Comparison of ENCODE assay signal across 8 mouse cellular contexts in the genomic region with DNA sequence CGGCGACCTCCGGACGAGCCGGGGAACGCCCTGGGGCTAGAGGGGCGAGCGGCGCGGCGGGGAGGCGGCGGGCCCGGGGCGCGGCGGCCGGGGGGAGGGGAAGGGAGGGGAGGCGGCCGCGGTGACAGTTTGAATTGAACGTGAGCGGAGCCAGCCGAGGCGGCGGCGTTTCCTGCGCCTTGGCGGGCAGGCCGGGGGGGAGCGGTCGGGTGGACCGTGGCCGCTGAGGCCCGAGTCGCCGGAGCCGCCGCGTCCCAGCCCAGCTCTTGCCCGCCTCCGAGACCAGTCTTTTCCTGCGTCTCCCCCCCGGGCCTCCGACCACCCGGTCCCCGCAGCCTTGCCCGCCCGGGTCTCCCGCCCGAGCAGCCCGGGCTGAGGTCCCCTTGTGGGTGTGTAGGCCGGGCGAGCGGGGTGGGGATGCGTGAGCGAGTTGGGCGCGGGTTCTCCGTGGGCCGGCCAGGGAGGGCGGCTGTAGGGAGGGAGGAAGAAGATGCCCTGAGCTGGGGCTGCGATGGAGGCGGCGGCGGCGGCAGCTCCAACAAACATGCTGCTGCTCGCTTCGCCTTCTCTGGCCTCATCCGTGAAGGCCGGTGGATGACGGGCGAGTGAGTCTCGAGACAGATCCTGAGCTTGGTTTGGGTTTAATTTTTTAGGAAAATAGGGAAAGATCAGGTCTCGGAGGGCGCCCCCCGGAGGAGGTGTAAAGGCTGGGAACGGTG. TPM values are rescaled to one million over a fixed set of nuclear protein-coding genes. Genes with fewer than 3 reads are reported as not detected.
DNase-seq lines count a peak whose midpoint lies in the region; ATAC-seq and TF ChIP-seq lines count a peak whose summit lies in the region.

No protein-coding gene starts in this region.

- H3K27ac ChIP-seq in brown adipose tissue, adult 24 weeks (replicated peaks; ENCODE audit: low read depth, low read length), result peak overlapping the region; percentile 60
- H3K27ac ChIP-seq in forebrain, embryonic 10.5 days, result peak overlapping the region; percentile 99
- peak overlapping the region; percentile 92 to 99 for H3K27ac ChIP-seq in heart, embryonic 14.5 days (replicated peaks in 1 of 2; ENCODE audit: control insufficient read depth in 1 of 2, insufficient read depth in 1 of 2, low read depth in 2 of 2, low read length in 2 of 2)
- H3K27ac ChIP-seq in liver, embryonic 14.5 days, result peak overlapping the region; percentile 92
- H3K27ac ChIP-seq in stomach, embryonic 16.5 days (ENCODE audit: low read length), result peak overlapping the region; percentile 99

- peak; percentile 60 for TF ChIP-seq CTCF in liver, embryonic 14.5 days (IDR thresholded peaks at IDR 0.05; ENCODE audit: low read depth)

- DNase-seq in ES-CJ7 (ENCODE audit: low read depth, low spot score), result peak; percentile 41
- DNase-seq in forebrain, embryonic 10.5 days (ENCODE audit: extremely low spot score, low spot score), result peak; percentile 63
- peak; percentile 82 for DNase-seq in kidney, postnatal 10 days
- DNase-seq in liver, embryonic 14.5 days (ENCODE audit: low read depth in 3 of 3, low spot score in 3 of 3), result peak; percentile 17 to 36 (median 18)
- DNase-seq in neural tube, embryonic 10.5 days (ENCODE audit: extremely low spot score, low spot score), result peak; percentile 65

- no peak for TF ChIP-seq EP300 in liver, embryonic 14.5 days (IDR thresholded peaks at IDR 0.05; ENCODE audit: low read depth)

- H3K9me3 ChIP-seq in forebrain, embryonic 10.5 days, result no peaks in the 10 kb centered on the region
- H3K9me3 ChIP-seq in heart, embryonic 14.5 days (ENCODE audit: control insufficient read depth, low read length), result no peaks in the 10 kb centered on the region
- no peaks in the 10 kb centered on the region for H3K9me3 ChIP-seq in liver, embryonic 14.5 days (ENCODE audit: control insufficient read depth, low read length)
- no peaks in the 10 kb centered on the region for H3K9me3 ChIP-seq in stomach, embryonic 16.5 days (replicated peaks; ENCODE audit: control insufficient read depth, low read length)

- WGBS in forebrain, embryonic 10.5 days, result under 1% methylated on average over 45 of the region's 78 CpGs
- WGBS in heart, embryonic 14.5 days, result under 1% methylated on average over 48 of the region's 78 CpGs
- WGBS in liver, embryonic 14.5 days (ENCODE audit: insufficient replicate concordance), result under 1% methylated on average over 64 of the region's 78 CpGs
- WGBS in stomach, embryonic 16.5 days, result under 1% methylated on average over 39 of the region's 78 CpGs

- H3K4me2 ChIP-seq in heart, embryonic 14.5 days (ENCODE audit: low read length), result peak overlapping the region; percentile 75
- H3K4me2 ChIP-seq in liver, embryonic 14.5 days (ENCODE audit: low read depth), result peak overlapping the region; percentile 74
- H3K4me2 ChIP-seq in stomach, embryonic 16.5 days (ENCODE audit: low read depth, low read length), result peak overlapping the region; percentile 65

- no peaks in the 10 kb centered on the region for H3K4me1 ChIP-seq in brown adipose tissue, adult 24 weeks (ENCODE audit: control insufficient read depth, insufficient read depth, insufficient read length, low read length)
- peaks cover 27% of the 10 kb centered on the region for H3K4me1 ChIP-seq in forebrain, embryonic 10.5 days
- peaks cover 0 to 22% of the 10 kb centered on the region in 2 experiments; a peak in 2 of 4 replicates for H3K4me1 ChIP-seq in heart, embryonic 14.5 days (ENCODE audit: control insufficient read depth in 2 of 2, insufficient read depth in 2 of 2, low read length in 2 of 2)
- H3K4me1 ChIP-seq in liver, embryonic 14.5 days (replicated peaks; ENCODE audit: control insufficient read depth in 2 of 2, insufficient read depth in 2 of 2, low read length in 1 of 2), result peaks cover 10 to 13% of the 10 kb centered on the region in 2 experiments
- H3K4me1 ChIP-seq in stomach, embryonic 16.5 days (ENCODE audit: control insufficient read depth, insufficient read depth, low read length), result peaks cover 9% of the 10 kb centered on the region

- peak overlapping the region; percentile 92 for H3K4me3 ChIP-seq in brown adipose tissue, adult 24 weeks (ENCODE audit: insufficient read depth, low read depth, low read length)
- H3K4me3 ChIP-seq in forebrain, embryonic 10.5 days, result peak overlapping the region; percentile 99
- H3K4me3 ChIP-seq in heart, embryonic 14.5 days (ENCODE audit: control insufficient read depth in 1 of 2, insufficient read depth in 1 of 2, low read depth in 1 of 2, low read length in 2 of 2), result peak overlapping the region; percentile 99 to 100
- peak overlapping the region; percentile 95 to 96 for H3K4me3 ChIP-seq in liver, embryonic 14.5 days (ENCODE audit: insufficient read depth in 1 of 2, low read depth in 2 of 2, low read length in 2 of 2)
- peak overlapping the region; percentile 99 for H3K4me3 ChIP-seq in stomach, embryonic 16.5 days (replicated peaks; ENCODE audit: low read length)

- H3K36me3 ChIP-seq in forebrain, embryonic 10.5 days (replicated peaks), result no peaks in the 10 kb centered on the region
- no peaks in the 10 kb centered on the region for H3K36me3 ChIP-seq in heart, embryonic 14.5 days (ENCODE audit: control insufficient read depth, insufficient read depth, low read length)
- no peaks in the 10 kb centered on the region for H3K36me3 ChIP-seq in liver, embryonic 14.5 days (replicated peaks; ENCODE audit: control insufficient read depth, insufficient read depth, low read depth)
- no peaks in the 10 kb centered on the region for H3K36me3 ChIP-seq in stomach, embryonic 16.5 days (ENCODE audit: control insufficient read depth, insufficient read depth, low read length)

- peak overlapping the region; percentile 100 for H3K9ac ChIP-seq in heart, embryonic 14.5 days (ENCODE audit: low read length)
- H3K9ac ChIP-seq in liver, embryonic 14.5 days (replicated peaks), result peak overlapping the region; percentile 98
- H3K9ac ChIP-seq in stomach, embryonic 16.5 days (ENCODE audit: low read length), result peak overlapping the region; percentile 100

- no peaks in the 10 kb centered on the region for H3K27me3 ChIP-seq in forebrain, embryonic 10.5 days (ENCODE audit: poor library complexity, severe bottlenecking)
- H3K27me3 ChIP-seq in heart, embryonic 14.5 days (ENCODE audit: control insufficient read depth, insufficient read depth, low read length), result no peaks in the 10 kb centered on the region
- no peaks in the 10 kb centered on the region for H3K27me3 ChIP-seq in liver, embryonic 14.5 days (ENCODE audit: control insufficient read depth, insufficient read depth, low read length)
- no peaks in the 10 kb centered on the region for H3K27me3 ChIP-seq in stomach, embryonic 16.5 days (ENCODE audit: control insufficient read depth, insufficient read depth, low read length)

- peak; percentile 43 for ATAC-seq in heart, embryonic 14.5 days (ENCODE audit: insufficient number of reproducible peaks, insufficient read depth, low FRiP score, low read depth)
- peak; percentile 66 for ATAC-seq in liver, embryonic 14.5 days (ENCODE audit: insufficient read depth)
- ATAC-seq in stomach, embryonic 16.5 days (ENCODE audit: insufficient read depth, low FRiP score), result peak; percentile 9

RNA-seq across cellular contexts. Expression of gene Sept7, which starts 0.7 kb away (rescaled TPM):
- 109 and 112 TPM in 2 replicates for polyA plus RNA-seq in brown adipose tissue, adult 24 weeks (2012; ENCODE audit: insufficient read depth, insufficient read length, missing spikeins)
- 214 and 245 TPM in 2 replicates for polyA plus RNA-seq in forebrain, embryonic 10.5 days (2016; fragmentation: Nextera tagmentation; extraction: Ambion mirVana)
- 265 and 268 TPM in 2 replicates for polyA plus RNA-seq in heart, embryonic 14.5 days (2014; fragmentation: Nextera tagmentation; extraction: Ambion mirVana)
- polyA plus RNA-seq in liver, embryonic 14.5 days (2012; rRNA removed), result 17.9 and 32.6 TPM in 2 replicates
- polyA plus RNA-seq in liver, embryonic 14.5 days (2014; fragmentation: Nextera tagmentation; extraction: Ambion mirVana), result 86.3 and 92.0 TPM in 2 replicates
- 251 and 266 TPM in 2 replicates for polyA plus RNA-seq in stomach, embryonic 16.5 days (2015; fragmentation: Nextera tagmentation; extraction: Ambion mirVana)

Comparison
In these comparisons a context has a peak if more than half of its experiments do, and no peak if none do; other contexts are left out.
1. Peak in every context shown above with its lines: DNase-seq, ATAC-seq, H3K4me3 ChIP-seq and H3K27ac ChIP-seq.
2. DNase-seq: peak in every context shown above with its lines; median percentile 82 in kidney, postnatal 10 days; 65 in neural tube, embryonic 10.5 days; 63 in forebrain, embryonic 10.5 days; 41 in ES-CJ7; 18 in liver, embryonic 14.5 days.
3. ATAC-seq: peak in every context shown above with its lines; median percentile 66 in liver, embryonic 14.5 days; 43 in heart, embryonic 14.5 days; 9 in stomach, embryonic 16.5 days.